Mouse (Mus musculus): ENCODE measurements at regions not wholly inside any gene's neighbourhood (a gene's known extent, or its start where the extent isn't known, plus 50 kb on each side); places are given as distances from the start of the nearest gene placed in this dataset.

DNA sequence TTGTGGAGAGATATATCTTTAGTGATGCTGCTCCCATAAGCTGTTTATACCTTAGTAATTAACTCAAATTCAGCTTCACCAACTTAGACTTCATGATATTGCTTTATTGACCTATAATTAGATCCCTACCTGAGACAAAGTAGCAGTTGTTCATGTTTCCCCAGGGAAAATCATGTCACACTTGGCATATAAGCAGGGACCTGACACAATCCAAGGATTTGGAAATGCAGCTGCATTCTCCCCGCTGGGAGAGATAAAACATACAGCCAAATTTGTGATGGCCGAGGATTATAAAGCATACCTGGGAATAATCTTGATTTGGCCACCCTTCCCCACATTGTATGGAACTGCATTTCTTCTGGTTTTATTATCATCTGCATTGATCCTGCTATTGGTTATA lies 55.6 kb upstream of the Tmc1 start:
- no peak for TF ChIP-seq GATA1 (IDR thresholded peaks at IDR 0.05; ENCODE audit: borderline replicate concordance, low read length)
- no peak for TF ChIP-seq FLI1 (IDR thresholded peaks at IDR 0.05; ENCODE audit: low read length)
